Mouse (Mus musculus) c-Kit-positive CD71-positive TER-119-negative erythroid progenitor cells, embryonic 14.5 days (primary cell): ENCODE measurements around the gene Tmem274.

ENCODE experiments used
- DNase-seq: peaks from one replicate; pipeline ENCODE4 v3.0.0-alpha.2; 2013; ENCODE audit warnings: low read depth

The Tmem274 gene

DNA sequence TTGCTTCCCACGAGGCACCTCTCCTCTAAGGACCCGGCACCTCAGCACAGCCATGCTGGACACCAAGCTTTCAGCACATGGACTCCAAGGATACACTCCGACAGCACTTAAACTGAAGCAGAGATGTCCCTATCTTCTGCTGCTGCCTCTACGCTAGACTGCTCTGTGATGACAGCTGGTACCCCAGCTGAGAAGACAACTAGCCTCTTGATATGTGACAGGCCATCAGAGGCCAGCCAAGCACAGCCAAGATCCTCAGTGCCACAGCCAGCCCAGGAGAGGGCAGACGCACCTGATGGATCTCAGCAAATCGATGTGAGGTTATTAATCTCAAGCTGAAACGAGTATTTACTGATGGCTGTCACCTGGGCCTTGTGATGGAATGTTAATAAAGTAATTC is 2.1 kb upstream of the Tmem274 start:
- no peak for DNase-seq

DNA sequence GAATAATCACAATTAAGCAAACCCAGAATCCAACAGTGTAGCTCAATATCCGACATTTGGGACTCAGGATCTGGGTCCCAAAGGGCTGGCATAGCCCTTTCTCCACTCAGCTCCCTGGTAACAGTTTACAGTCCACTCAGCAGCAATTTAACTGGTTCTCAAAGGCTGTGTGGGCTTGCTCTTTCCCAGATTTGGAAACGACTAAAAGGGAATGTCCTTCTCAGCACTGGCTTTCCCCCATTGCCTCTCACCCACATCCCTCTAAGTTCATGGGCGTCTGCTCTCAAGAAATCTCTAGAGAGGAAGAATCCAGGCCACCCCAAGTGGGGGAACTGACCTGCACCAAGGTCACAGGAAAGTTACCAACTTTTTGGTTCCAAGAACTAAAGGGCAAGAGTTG is 7.4 kb downstream of the Tmem274 start:
- DNase-seq = peak; percentile 9

DNA sequence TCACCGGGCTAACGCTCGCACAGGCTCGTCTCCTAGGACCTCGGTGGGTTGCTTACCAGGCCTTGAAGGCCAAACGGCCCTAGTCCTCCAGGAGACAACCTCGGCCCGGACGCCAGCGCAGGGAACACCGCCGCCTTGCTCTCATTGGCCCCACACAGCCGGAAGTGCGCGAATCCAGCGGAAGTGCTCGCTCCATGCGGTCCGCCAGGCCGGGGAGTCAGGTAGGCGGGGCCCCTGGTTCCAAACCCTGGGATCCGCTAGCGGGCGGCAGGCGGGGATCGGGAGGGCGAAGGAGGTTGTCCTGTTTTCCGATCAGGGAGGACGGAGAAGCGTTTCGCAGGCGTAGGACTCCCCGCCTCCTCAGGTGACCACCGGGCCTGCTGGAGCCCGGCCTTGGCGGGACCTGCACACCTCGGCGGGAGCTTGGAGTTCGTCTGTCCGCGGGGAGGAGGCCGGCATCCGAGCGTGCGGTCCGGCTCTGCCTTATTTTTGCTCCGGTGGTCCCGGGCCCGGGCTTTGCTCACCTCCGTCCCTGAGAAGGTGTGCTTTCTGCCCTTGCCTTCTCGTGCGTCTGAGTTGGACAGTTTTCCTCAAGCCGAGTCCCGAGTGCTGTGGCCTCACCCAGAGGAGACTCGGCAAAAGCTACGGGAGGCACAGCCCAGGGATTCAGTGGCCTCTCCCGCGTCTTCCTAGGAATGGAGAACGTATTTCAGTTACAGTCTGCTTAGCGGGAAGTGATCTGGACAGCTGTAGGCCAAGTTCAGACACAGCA is 8.1 kb downstream of the Tmem274 start, which contains the start of the genes Nmnat1 and Lzic:
TSS of gene Nmnat1 (minus strand) at position 150 of the 772 bp plus-strand sequence.
TSS of gene Lzic (plus strand) at position 177 of the 772 bp plus-strand sequence.
- peak; percentile 86 for DNase-seq

DNA sequence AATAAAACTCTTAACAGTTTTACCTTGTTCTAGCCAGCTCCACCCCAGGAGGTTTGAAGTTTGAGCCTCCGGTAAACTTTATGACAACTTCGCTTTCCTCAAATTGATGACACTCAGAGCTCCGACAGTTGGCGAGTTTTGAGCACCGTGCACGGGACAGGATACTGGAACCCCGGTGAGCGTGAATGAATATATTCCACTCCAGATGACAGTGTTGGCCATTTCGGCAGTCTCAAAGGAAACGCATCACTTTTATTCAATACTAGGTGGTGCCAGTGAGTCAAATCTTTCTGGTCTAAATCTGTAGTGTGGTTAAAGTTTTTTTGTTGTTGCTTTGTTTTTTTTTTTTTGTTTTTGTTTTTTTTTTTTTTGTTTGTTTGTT is 8.6 kb downstream of the Tmem274 start:
- DNase-seq = peak; percentile 38

DNA sequence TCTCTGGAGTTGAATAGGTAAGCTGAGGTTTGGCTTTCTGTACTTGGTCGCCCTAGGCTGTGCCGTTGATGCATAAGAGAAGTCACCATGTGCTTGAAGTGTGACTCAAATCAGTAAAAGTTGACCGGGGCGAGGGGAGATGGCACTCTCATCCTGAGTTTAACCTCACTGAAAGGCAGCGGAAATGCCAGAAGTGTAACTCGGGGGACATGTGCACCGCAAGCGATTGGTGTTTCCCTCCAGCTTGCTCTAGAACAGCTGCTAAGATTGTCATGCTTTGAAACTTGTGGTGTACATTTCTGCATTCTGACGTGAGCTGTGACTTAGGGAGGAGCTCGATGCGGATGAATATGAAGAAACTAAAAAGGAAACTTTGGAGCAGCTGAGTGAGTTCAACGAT is 10.6 kb downstream of the Tmem274 start:
- DNase-seq = no peak

DNA sequence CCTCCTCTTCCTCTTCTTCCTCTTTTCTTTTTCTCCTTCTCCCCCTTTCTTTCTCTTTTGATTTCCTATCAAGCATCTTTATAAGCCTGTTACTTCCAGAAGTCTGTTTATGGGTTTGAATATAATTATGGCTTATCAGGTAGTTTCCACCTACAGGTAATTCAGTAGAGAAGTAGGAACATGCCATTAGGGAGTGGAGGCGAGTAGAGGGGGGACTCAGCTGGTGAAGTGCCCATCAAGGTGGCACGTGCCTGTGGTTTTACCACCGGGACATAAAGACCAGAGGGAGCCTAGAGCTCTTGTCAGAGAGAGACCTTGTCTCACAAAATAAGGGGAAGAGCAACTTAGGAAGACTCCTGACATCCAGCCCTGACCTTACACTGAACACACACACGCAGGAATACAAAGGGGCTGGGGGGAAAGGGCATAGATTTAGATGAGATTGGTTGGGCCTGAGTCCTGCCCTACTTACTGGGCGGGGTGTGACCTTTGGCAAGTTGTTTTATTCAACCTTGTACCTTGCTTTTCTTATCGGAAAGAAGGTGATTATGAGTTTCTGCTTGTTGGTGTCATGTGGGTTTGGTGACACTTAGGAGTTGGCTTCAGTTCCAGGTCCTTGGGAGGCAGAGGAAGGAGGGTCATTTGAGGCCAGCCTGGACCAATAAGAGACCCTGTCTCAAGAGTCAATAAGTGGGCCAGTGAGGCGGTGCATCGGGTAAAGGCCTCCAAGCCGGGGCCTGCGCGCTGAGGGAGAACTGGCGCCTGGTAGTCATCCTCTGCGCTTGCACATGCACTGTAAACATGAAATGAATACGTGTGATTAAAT is 12.4 kb downstream of the Tmem274 start:
- DNase-seq = no peak

DNA sequence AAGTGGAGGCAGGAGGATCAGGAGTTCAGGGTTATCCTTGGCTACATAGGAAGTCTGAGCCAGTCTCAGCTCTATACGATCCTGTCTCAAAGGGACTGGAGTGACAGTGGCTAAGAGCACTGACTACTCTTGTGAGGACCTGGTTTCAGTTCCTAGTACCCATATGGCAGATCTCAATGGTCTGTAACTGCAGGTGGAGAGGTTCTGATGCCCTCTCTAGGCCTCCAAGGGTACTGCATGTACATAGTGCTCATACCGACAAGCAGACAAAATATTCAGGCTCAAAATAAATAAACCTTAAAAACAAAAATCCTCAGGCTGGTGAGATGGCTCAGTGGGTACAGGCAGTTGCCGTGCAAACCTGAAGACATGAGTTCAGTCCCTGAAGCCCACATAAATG is 14.0 kb downstream of the Tmem274 start:
- no peak for DNase-seq

DNA sequence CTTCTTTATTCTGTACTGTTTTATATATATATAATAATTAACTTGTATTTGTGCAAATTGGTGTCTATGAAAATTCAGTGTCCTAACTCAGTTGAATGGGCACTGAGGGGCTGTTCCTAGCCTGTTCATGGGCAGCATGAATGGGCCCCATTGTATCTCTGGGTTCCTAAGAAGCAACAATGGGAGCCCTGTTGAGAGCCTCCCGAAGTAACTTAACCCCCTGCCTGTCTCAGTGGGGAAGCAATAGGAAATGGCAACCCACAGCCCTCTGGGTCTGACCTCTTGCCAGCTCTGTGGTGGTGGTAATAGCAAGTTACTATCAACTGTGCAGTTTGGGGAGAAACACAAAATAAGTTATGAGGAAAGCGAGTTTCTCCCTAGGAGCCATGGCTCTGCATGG is 19.4 kb downstream of the Tmem274 start:
- no peak for DNase-seq

DNA sequence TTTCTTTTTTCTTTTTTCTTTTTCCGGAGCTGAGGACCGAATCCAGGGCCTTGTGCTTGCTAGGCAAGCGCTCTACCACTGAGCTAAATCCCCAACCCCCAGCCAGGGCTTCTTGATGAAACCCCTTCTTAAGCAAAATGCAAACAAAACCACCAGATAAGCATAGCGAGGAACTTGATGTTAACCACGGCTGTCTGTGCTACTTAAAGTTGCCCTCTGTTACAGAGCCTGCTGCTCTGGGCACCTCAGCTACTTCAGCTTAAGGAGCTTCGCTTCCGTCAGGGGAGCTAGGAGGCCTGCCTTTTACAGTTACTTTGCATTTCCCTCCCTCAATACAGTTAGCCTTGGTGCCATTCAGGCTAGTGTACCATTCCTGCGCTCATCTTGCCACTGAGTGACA is 21.7 kb downstream of the Tmem274 start:
- DNase-seq = no peak

DNA sequence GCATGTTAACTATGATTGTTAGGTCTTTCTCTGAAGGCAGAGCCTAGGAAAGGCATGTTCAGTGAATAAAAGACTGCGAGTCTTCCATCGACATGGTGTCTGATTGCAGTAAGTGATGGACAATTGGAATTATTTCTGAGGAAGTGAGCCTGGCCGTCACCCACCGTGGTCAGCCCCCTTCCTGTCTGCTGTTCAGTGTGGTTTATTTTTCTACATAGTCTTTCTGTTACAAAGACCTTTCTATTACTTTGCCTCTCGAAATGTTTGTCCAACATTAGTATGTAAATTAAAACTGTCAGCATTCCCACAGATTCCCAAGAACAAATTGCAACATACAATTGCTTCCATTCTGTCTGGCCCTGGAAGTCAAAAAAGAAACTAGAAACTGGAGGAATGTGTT is 22.6 kb downstream of the Tmem274 start:
- DNase-seq = no peak

DNA sequence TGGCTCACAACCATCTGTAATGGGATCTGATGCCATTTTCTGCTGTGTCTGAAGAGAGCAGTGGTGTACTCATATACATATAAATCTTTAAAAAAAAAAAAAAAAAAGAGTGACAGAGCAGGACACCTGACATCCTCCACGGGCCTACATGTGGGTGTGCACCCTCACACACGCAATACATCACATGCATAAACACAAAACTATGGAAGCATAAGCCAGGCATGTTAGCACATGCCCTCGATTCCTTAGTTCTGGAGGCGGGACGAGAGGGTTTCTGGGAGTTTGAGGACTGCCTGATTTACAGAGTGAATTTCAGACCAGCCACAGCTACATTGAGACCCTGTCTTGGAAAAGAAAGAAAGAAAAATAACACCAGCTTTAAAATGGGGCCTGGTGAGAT is 27.2 kb downstream of the Tmem274 start:
- DNase-seq = no peak

DNA sequence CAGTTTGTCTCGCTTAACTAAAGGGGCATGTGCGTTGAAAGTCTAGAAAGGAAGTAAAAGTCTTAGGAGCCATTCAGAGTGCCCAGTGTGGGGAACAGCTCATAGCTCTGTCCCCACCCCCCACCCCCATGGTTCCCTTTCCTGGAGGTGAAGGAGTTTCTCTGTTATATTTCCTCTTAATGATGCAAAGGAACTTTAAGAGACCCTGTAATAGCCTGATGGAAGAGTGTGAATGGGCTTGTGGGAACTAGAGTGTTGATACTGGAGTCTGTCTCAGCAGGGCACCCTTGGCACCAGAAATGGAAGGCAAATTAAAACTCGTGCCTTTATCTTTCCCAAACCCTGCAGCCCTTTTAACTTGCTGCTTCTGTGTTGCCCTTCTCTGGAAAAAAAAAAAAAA is 27.7 kb downstream of the Tmem274 start:
- no peak for DNase-seq

DNA sequence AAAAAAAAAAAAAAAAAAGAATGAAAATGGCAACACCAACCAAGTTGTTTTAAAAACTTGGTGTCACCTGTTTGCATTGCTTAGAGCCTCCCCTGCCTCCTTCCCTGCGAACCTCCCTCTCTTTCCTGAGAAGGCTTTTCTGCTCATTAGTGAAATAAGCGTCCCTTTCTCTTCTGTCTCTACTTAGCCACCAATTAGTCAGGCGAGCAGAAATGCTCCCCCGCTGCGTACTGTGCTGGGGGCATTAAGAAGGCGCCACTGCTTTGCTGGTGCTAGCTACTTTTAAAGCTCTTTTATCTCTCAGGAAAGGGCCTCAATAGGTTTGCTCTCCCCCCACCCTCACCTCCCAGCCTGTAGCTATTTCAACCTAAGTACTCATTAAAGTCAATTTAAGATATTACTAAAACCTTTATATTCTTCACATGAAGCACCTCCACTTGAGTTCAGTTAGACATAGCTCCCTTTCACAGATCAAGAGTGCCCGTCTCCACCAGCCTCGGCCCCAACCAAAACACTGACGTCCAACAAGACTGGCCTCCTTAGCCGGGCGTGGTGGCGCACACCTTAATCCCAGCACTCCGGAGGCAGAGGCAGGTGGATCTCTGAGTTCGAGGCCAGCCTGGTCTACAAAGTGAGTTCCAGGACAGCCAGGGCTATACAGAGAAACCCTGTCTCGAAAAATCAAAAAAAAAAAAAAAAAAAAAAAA is 28.2 kb downstream of the Tmem274 start:
- no peak for DNase-seq

DNA sequence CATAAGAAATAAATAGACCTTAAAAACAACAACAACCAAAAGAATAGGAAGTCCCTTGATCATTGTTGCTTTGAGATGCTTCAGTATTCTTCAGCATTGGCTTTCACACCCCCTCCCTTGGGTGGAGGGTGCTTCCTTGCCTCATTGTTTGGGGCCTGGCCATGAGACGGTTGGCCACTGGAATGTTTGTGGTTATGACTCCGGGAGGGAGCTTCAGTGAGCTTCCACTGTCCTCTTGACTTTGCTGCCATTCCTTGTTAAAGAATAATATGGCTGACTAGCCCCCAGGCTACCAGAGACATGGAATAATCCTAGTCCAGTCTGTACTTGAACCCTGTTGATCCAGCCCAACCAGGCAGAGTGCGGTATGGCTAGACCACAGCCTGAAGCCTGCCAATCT is 29.7 kb downstream of the Tmem274 start:
- no peak for DNase-seq

DNA sequence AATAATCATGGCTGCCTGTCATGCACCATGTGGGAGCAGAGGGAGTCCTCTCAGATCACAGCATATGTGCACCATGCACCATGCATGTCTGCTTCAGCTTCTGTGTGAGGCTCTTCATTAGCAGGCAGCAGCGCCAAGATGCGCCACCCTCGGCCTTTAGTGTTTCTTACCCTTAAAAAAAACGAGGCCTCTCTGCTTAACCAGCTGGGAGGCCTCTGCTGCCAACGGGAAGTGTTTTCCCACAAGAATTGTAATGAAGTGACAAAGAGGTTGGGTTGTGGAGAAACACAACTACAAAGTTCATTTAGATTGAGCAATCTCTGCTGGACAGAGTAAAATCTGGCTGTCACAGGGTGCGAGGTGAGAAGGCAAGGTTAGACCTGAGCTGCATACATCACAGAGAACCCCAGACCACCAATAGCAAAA is 34.1 kb downstream of the Tmem274 start:
- DNase-seq = no peak

DNA sequence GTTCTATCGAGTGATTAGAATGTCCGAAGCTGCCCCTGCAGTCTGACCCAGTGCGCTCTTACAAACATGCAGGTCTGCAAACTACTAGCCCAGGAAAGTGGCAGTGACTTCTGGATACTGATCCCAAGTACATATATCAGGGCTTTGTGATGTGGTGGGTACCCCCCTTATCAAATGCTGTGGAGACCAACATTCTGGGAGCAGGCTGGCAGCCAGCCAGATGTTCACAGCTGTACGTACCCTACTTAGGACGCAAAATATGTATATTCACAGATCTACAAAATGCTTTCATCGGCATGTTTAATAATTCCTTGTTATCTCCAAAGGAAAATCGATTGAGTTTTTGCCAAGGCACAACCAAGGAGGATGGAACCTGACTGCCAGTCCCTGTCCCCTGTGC is 34.9 kb downstream of the Tmem274 start:
- DNase-seq = no peak

DNA sequence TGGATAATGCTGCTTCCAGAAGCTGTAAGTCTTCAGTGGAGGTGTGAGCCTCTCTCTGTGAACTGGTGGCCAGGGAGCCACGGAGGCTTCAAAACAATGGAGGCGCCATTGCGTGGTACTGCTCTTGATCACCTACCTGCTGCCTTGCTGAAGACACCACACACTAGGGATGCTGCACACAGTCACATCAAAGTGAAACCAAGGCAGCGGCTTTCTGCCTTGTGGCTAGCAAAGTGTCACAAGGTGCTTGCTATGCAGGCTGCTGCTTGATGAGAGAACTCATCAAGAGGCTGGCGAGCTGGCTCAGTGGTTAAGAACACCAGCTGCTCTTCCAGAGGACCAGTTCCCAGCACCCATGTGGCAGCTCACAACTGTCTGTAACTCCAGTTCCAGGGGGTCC is 38.5 kb downstream of the Tmem274 start:
- DNase-seq = no peak

DNA sequence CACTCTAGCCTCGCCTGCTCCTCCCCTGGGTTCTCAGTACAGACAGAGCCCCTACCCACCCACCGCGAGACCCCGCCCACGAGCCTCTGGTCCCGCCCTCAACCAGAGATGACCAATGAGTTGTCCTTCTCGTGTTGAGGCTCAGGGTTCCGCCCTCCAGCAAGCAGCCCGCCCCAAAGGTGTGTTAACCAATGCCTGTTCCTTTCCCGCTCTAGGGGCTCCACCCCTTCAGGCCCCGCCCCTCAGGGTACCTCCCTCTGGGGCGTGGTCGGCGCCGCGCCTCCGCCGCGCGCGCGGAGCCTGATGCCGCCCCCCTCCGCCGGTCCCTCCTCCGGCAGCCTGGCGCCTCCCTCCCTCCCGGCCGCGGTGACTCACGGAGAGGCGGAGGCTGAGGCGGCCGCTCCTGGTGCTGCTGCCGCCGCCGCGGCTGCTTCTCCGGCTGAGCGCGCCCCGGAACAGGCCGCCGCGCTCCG is 40.7 kb downstream of the Tmem274 start, which contains the start of gene Ctnnbip1:
TSS of gene Ctnnbip1 (plus strand) at position 369 of the 473 bp plus-strand sequence.
- DNase-seq = peak; percentile 88

DNA sequence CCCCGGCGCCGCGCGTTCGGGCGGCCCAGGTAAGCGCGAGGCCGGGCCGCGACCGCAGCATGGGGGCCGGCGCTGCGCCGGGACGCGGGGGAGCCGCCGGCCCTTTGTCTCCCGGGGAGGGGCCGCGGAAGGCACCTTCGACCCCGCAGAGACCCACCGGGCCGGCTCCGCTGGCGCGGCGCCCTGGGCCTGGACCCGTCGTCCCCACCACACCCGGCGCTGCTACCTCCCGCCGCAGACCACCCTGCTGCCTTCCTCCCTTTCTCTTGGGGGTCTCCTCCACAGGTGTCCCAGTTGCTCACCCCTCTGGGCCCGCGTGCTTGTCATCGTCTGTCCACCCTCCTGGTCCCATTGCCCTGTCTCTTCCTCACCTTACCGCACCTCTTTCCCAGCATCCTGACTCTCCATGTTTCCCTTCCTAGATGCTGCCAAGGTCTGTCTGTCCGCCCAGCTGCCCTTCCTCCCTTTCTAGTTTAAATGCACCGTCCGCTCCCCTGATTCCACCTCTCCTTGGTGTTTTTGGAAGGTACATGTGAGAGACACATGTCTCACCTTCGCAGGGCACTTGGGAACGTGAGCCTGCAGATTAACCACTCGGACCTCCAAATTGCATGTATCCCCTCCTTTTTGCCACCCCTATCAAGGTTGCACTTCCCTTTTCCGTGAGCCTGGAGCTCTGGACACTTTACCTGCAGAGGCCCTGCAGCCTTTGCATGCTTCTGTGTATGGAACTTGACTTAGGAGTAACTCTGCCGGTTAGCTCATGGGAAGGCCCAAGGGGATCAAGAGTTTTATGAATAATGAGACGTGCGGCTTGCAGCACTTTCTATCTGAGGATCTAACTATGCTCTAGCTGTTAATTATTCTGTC is 41.4 kb downstream of the Tmem274 start:
- DNase-seq = no peak

DNA sequence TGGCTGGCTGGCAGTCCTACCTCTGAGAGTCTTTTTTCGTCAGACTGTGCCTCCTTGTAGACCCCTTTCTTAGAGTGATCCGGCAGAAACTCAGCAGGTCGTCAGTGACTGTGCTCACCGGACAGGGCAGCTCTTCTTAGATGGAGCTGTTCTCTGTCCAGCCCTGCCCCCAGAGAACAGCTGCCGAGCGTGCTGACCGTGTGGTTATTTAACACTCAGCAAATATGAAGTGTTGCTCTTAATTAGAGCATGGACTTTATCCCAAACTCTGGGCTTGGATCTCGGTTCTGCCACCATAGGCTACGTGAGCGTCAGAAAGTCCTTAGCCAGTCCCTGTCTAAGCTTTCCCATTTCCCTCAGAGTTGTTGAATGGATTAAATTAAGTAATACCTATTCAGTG is 44.1 kb downstream of the Tmem274 start:
- no peak for DNase-seq

DNA sequence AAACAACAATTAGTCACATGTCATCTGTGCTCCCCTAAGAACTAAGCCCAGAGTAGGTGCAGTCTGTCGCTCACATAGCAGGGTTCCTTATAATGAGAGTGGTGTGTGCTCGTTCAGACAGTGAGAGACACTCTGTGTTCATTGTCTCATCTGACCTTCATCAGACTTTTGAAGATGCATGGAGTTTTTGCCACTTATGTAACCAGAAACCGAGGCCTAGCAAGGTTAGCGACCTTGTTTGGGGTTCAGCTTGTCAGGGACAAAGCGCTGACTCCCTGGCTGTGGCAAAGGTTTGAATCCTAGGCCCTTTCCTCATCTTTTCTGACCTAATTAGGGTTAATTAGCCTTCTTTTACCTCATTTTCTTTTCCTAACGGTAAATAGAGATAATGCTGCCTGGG is 46.8 kb downstream of the Tmem274 start:
- no peak for DNase-seq
